In the genomic region with DNA sequence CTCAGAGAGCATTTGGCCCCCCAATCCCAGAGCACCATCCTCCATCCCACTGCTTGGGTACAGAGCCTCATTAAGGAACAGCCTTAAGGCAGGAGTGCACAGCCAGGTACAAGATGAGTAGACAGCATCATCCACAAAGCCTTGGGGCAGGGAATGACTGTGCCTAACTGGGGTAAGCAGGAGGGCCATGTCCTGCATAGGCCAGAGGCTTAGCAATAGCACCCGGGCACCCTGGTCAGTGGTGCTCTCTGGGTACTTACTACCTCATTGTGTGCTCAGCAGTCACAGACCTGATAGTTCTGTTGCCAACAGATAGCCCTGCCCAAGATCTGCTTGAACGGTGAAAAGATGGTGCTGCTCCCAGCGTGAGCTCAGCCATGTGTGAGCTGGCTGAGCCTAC, we compare ENCODE assay signal across 20 mouse cellular contexts.
"Had no signal": no experiment of that assay in that cellular context is flagged by ENCODE, and none has a peak within 500 bp of the region (broad histone marks: within the 10 kb centered on the region; RNA-seq: fewer than 3 reads in every experiment).

No protein-coding gene starts in this region.

- DNase-seq: heart, postnatal 10 days; heart, postnatal 14 days; heart, postnatal 36 days; kidney, adult 11 months; kidney, adult 18-20 months; kidney, adult 2 months; kidney, adult 8-10 months; kidney, adult 9 months; kidney, postnatal 10 days; kidney, postnatal 14 days; kidney, postnatal 36 days; kidney, postnatal 4 days; layer of hippocampus, adult 9-11 months; layer of hippocampus, postnatal 36 days had no signal

- ATAC-seq: hindbrain, embryonic 16.5 days; hindbrain, postnatal 0 days; inflammation-experienced regulatory T-cells, adult 6 months; intestine, embryonic 15.5 days; intestine, embryonic 16.5 days; intestine, postnatal 0 days had no signal
